Mouse (Mus musculus): Measurements from ENCODE around the gene Borcs8.

- TF ChIP-seq CTCF (IDR thresholded peaks at IDR 0.05; ENCODE audit: low read depth, low read length) (no peak), POLR2A (IDR thresholded peaks at IDR 0.05; ENCODE audit: borderline replicate concordance, low read depth, low read length) (no peak)
Observed at GRCm38 (mm10) chr8:70195762-70196161, 56.5 kb downstream of the Borcs8 start.

Data from bone marrow macrophage, adult 2 months (primary cell).